9 mouse cellular contexts compared by ENCODE assay signal in genomic region chr6:92041271-92041670, GRCm38 (mm10). TPM values are rescaled to one million over a fixed set of nuclear protein-coding genes. Genes with fewer than 3 reads are reported as not detected.
A peak's percentile ranks its signal among the peaks of the same experiment; 100 is the strongest.
DNase-seq lines count a peak whose midpoint lies in the region.
"Had no signal": no experiment of that assay in that cellular context is flagged by ENCODE, and none has a peak within 500 bp of the region (broad histone marks: within the 10 kb centered on the region; RNA-seq: fewer than 3 reads in every experiment).

No protein-coding gene starts in this region.

- intact Hi-C loops in left cerebral cortex, postnatal 4 days (cut with DNase I) = no loop called here
- intact Hi-C loops in left cerebral cortex, postnatal 10 days (cut with DNase I) = no loop called here

- peak; percentile 46 for DNase-seq in left cerebral cortex, postnatal 4 days
- DNase-seq in left cerebral cortex, postnatal 10 days (ENCODE audit: extremely low spot score in 1 of 2, low spot score in 2 of 2) = no peak
- DNase-seq in heart, adult 8-10 months (ENCODE audit: low spot score) = peak; percentile 71
- DNase-seq in kidney, adult 8-10 months = peak; percentile 64 to 71
- peak; percentile 53 for DNase-seq in lung, postnatal 14 days
- DNase-seq in urinary bladder, postnatal 36 days (ENCODE audit: low spot score in 2 of 2) = no peak
- no peak for DNase-seq in left cerebral cortex, adult 9 months (ENCODE audit: low spot score in 2 of 2)
- DNase-seq: spleen, adult 18-20 months; thymus, adult 2 months had no signal

RNA-seq across cellular contexts. Expression of gene Nr2c2, which starts 49.9 kb away (rescaled TPM):
- 100 to 1,000 TPM in 1 of 2 experiments, 10 to 100 TPM in 1; 95.9 to 100 TPM for total RNA-seq in left cerebral cortex, postnatal 4 days (2021)
- total RNA-seq in left cerebral cortex, postnatal 10 days (2021) = 10 to 100 TPM; 91.6 to 92.3 TPM
- 10 to 100 TPM; 20.0 to 24.9 (median 21.8) TPM for total RNA-seq in heart, adult 8-10 months (2022)

Comparison
In these comparisons a context has a peak if more than half of its experiments do, and no peak if none do; other contexts are left out.
1. DNase-seq: peak in left cerebral cortex, postnatal 4 days (single experiment), heart, adult 8-10 months (single experiment), kidney, adult 8-10 months (2 of 2) and lung, postnatal 14 days (single experiment); none in left cerebral cortex, postnatal 10 days (0 of 2), urinary bladder, postnatal 36 days (0 of 2) and left cerebral cortex, adult 9 months (0 of 2).